Mouse (Mus musculus) A20 (cell line): Measurements from ENCODE around the gene Tdrd5.
"Not testable (repeated sequence)": the region's sequence is repeated elsewhere in the genome, so short reads cannot be mapped to it uniquely, and the experiment has no call there.

ENCODE experiments used
- DNase-seq: peaks from one replicate; pipeline ENCODE4 v3.0.0-alpha.2; 2011; ENCODE audit warnings: low read depth, low spot score

Gene Tdrd5

GRCm38 (mm10) chr1:156263352-156263751 lies 40.1 kb downstream of the Tdrd5 start:
- DNase-seq, result peak; percentile 30

GRCm38 (mm10) chr1:156254866-156255265 lies 48.6 kb downstream of the Tdrd5 start:
- no peak for DNase-seq

GRCm38 (mm10) chr1:156251096-156251495 lies 52.4 kb downstream of the Tdrd5 start:
- not testable (repeated sequence) for DNase-seq

GRCm38 (mm10) chr1:156247893-156248292 lies 55.6 kb downstream of the Tdrd5 start:
- no peak for DNase-seq

GRCm38 (mm10) chr1:156241713-156242348 lies 61.6 kb downstream of the Tdrd5 start:
- peak; percentile 70 for DNase-seq

- peak; percentile 73 for DNase-seq
Observed at GRCm38 (mm10) chr1:156241035-156241434, 62.4 kb downstream of the Tdrd5 start.

- DNase-seq, result no peak
Observed at GRCm38 (mm10) chr1:156231122-156231521, 72.3 kb downstream of the Tdrd5 start.

- DNase-seq, result no peak
Observed at GRCm38 (mm10) chr1:156230339-156231089, 73.0 kb downstream of the Tdrd5 start.

- peak; percentile 52 for DNase-seq
Observed at GRCm38 (mm10) chr1:156229448-156229847, 74.0 kb downstream of the Tdrd5 start.

- DNase-seq, result no peak
Observed at GRCm38 (mm10) chr1:156228728-156229127, 74.7 kb downstream of the Tdrd5 start.

GRCm38 (mm10) chr1:156226903-156227302 lies 76.6 kb downstream of the Tdrd5 start:
- DNase-seq, result no peak

- DNase-seq, result no peak
Observed at GRCm38 (mm10) chr1:156222205-156223000, 81.1 kb downstream of the Tdrd5 start.

- no peak for DNase-seq
Observed at GRCm38 (mm10) chr1:156221327-156221726, 82.1 kb downstream of the Tdrd5 start.

GRCm38 (mm10) chr1:156218573-156218972 lies 84.9 kb downstream of the Tdrd5 start:
- DNase-seq, result no peak

GRCm38 (mm10) chr1:156217941-156218340 lies 85.5 kb downstream of the Tdrd5 start:
- DNase-seq, result no peak

- no peak for DNase-seq
Observed at GRCm38 (mm10) chr1:156217393-156217792, 86.1 kb downstream of the Tdrd5 start.

GRCm38 (mm10) chr1:156216249-156216648 lies 87.2 kb downstream of the Tdrd5 start:
- no peak for DNase-seq

GRCm38 (mm10) chr1:156214651-156215050 lies 88.8 kb downstream of the Tdrd5 start:
- DNase-seq, result no peak

- no peak for DNase-seq
Observed at GRCm38 (mm10) chr1:156212923-156213322, 90.5 kb downstream of the Tdrd5 start.

GRCm38 (mm10) chr1:156211809-156212317 lies 91.6 kb downstream of the Tdrd5 start:
- DNase-seq, result no peak
